Mouse (Mus musculus) stomach, embryonic 14.5 days (tissue): ENCODE measurements around the gene Nid2. TPM values are rescaled to one million over a fixed set of nuclear protein-coding genes. Genes with fewer than 3 reads are reported as not detected.

Experiments
- ATAC-seq: fragments of 200-750 bp; cut with Nextera tagmentation; 2 replicates; pipeline ENCODE4 v1.8.0; 2017; ENCODE audit warnings: low read depth, moderate TSS enrichment; ENCODE audit not compliant: insufficient number of reproducible peaks, insufficient read depth, low FRiP score
- H3K27ac ChIP-seq: fragments of 300-500 bp; sonication (generic); 2 replicates; pipeline ENCODE4 v1.5.1; 2014; ENCODE audit warnings: mild to moderate bottlenecking, low read length, moderate library complexity, mixed read lengths
- H3K27me3 ChIP-seq: fragments of 300-500 bp; sonication (generic); 2 replicates; pipeline ENCODE4 v1.6.1; 2014; ENCODE audit warnings: low read length, control low read depth, mixed read lengths; ENCODE audit not compliant: control insufficient read depth, insufficient read depth
- H3K36me3 ChIP-seq: fragments of 300-500 bp; sonication (generic); 2 replicates; pipeline ENCODE4 v1.6.1; 2014; ENCODE audit warnings: mild to moderate bottlenecking, control low read depth, low read length, moderate library complexity, mixed read lengths; ENCODE audit not compliant: control insufficient read depth, insufficient read depth
- H3K4me1 ChIP-seq: fragments of 300-500 bp; sonication (generic); 2 replicates; pipeline ENCODE4 v1.6.1; 2014; ENCODE audit warnings: low read length, control low read depth, mixed read lengths; ENCODE audit not compliant: control insufficient read depth, insufficient read depth
- H3K4me2 ChIP-seq: fragments of 300-500 bp; sonication (generic); replicated peaks from 2 replicates; pipeline ENCODE4 v1.6.1; 2014; ENCODE audit warnings: low read depth, low read length, control low read depth
- H3K4me3 ChIP-seq: fragments of 300-500 bp; sonication (generic); 2 replicates; pipeline ENCODE4 v1.5.1; 2014; ENCODE audit warnings: low read depth, low read length, control low read depth
- H3K9ac ChIP-seq: fragments of 300-500 bp; sonication (generic); replicated peaks from 2 replicates; pipeline ENCODE4 v1.6.1; 2014; ENCODE audit warnings: low read depth, mild to moderate bottlenecking, control low read depth, low read length, moderate library complexity, mixed read lengths
- H3K9me3 ChIP-seq: fragments of 300-500 bp; sonication (generic); 2 replicates; pipeline ENCODE4 v1.6.1; 2016; ENCODE audit warnings: low read depth, low read length, control low read depth; ENCODE audit not compliant: control insufficient read depth
- WGBS: fragments of 180-500 bp; shearing (Covaris S2); extraction: QIAGEN DNeasy Blood & Tissue Kit; methylation state at CpG from one replicate; pipeline ENCODE4 v1.1.7; 2014; 5-methylcytosine and 5-hydroxymethylcytosine counted together
- polyA plus RNA-seq: library from polyadenylated mRNA; unstranded; fragments of >200 nt; fragmentation: Nextera tagmentation; extraction: Ambion mirVana; gene quantifications from 2 replicates; pipeline ENCODE4 v1.2.1, GENCODE M21; 2014

Gene Nid2
- polyA plus RNA-seq, 1 experiment from 2014 or later, result 81.2 TPM

GRCm38 (mm10) chr14:19776890-19777289, 25.8 kb downstream of the Nid2 start:
- H3K9ac ChIP-seq, result no peak overlapping the region
- H3K9me3 ChIP-seq, result no peaks in the 10 kb centered on the region
- H3K4me1 ChIP-seq, result peaks cover 4% of the 10 kb centered on the region; the same call in 1 of the 2 replicates
- peaks cover 5% of the 10 kb centered on the region for H3K36me3 ChIP-seq
- H3K27me3 ChIP-seq, result no peaks in the 10 kb centered on the region
- H3K4me2 ChIP-seq, result no peak overlapping the region
- no peak overlapping the region for H3K4me3 ChIP-seq
- no peak overlapping the region for H3K27ac ChIP-seq
- WGBS, result 54% methylated on average over 6 of the region's 6 CpGs
- ATAC-seq, result no peak

- Histone ChIP-seq H3K9me3 (no peaks in the 10 kb centered on the region), H3K4me3 (no peak overlapping the region), H3K27me3 (no peaks in the 10 kb centered on the region), H3K36me3 (peaks cover 5% of the 10 kb centered on the region), H3K4me2 (no peak overlapping the region), H3K27ac (no peak overlapping the region), H3K4me1 (peaks cover 4% of the 10 kb centered on the region; the same call in 1 of the 2 replicates), H3K9ac (no peak overlapping the region)
- ATAC-seq, result no peak
- 87% methylated on average over 6 of the region's 6 CpGs for WGBS
These were observed 26.3 kb downstream of the Nid2 start for GRCm38 (mm10) chr14:19777365-19777764.

- Histone ChIP-seq H3K27ac (no peak overlapping the region), H3K9ac (no peak overlapping the region), H3K9me3 (no peaks in the 10 kb centered on the region), H3K36me3 (peaks cover 5% of the 10 kb centered on the region), H3K4me2 (no peak overlapping the region), H3K27me3 (no peaks in the 10 kb centered on the region), H3K4me3 (no peak overlapping the region), H3K4me1 (peaks cover 4% of the 10 kb centered on the region; the same call in 1 of the 2 replicates)
- 90% methylated on average over 13 of the region's 13 CpGs for WGBS
- no peak for ATAC-seq
These were observed 26.9 kb downstream of the Nid2 start for GRCm38 (mm10) chr14:19777945-19778344.

GRCm38 (mm10) chr14:19785797-19786588, 34.9 kb downstream of the Nid2 start:
- no peak overlapping the region for H3K9ac ChIP-seq
- no peak for ATAC-seq
- H3K9me3 ChIP-seq, result no peaks in the 10 kb centered on the region
- H3K27me3 ChIP-seq, result no peaks in the 10 kb centered on the region
- H3K36me3 ChIP-seq, result no peaks in the 10 kb centered on the region
- no peaks in the 10 kb centered on the region for H3K4me1 ChIP-seq
- no peak overlapping the region for H3K27ac ChIP-seq
- no peak overlapping the region for H3K4me3 ChIP-seq
- 46% methylated on average over 9 of the region's 9 CpGs for WGBS
- H3K4me2 ChIP-seq, result no peak overlapping the region

- Histone ChIP-seq H3K4me1 (no peaks in the 10 kb centered on the region), H3K27ac (no peak overlapping the region), H3K9ac (no peak overlapping the region), H3K36me3 (no peaks in the 10 kb centered on the region), H3K27me3 (no peaks in the 10 kb centered on the region), H3K4me3 (no peak overlapping the region), H3K4me2 (no peak overlapping the region), H3K9me3 (no peaks in the 10 kb centered on the region)
- ATAC-seq, result no peak
- 54% methylated on average over 1 of the region's 1 CpGs for WGBS
These were observed 37.4 kb downstream of the Nid2 start for GRCm38 (mm10) chr14:19788443-19788842.

- 65% methylated on average over 4 of the region's 4 CpGs for WGBS
- Histone ChIP-seq H3K9me3 (no peaks in the 10 kb centered on the region), H3K36me3 (no peaks in the 10 kb centered on the region; the same call in 1 of the 2 replicates), H3K4me3 (no peak overlapping the region), H3K9ac (no peak overlapping the region), H3K27ac (no peak overlapping the region), H3K4me2 (no peak overlapping the region), H3K27me3 (no peaks in the 10 kb centered on the region), H3K4me1 (no peaks in the 10 kb centered on the region)
- no peak for ATAC-seq
These were observed 43.8 kb downstream of the Nid2 start for GRCm38 (mm10) chr14:19794881-19795280.

GRCm38 (mm10) chr14:19796541-19797304, 45.7 kb downstream of the Nid2 start:
- Histone ChIP-seq H3K27me3 (no peaks in the 10 kb centered on the region), H3K9me3 (no peaks in the 10 kb centered on the region), H3K4me2 (no peak overlapping the region), H3K36me3 (peaks cover 3% of the 10 kb centered on the region; the same call in 1 of the 2 replicates), H3K9ac (no peak overlapping the region), H3K4me1 (no peaks in the 10 kb centered on the region), H3K27ac (no peak overlapping the region), H3K4me3 (no peak overlapping the region)
- ATAC-seq, result no peak
- WGBS, result 75% methylated on average over 18 of the region's 18 CpGs

- Histone ChIP-seq H3K4me1 (no peaks in the 10 kb centered on the region), H3K4me3 (no peak overlapping the region), H3K27me3 (no peaks in the 10 kb centered on the region), H3K27ac (no peak overlapping the region), H3K9me3 (no peaks in the 10 kb centered on the region), H3K9ac (no peak overlapping the region), H3K4me2 (no peak overlapping the region), H3K36me3 (peaks cover 3% of the 10 kb centered on the region; the same call in 1 of the 2 replicates)
- WGBS, result 63% methylated on average over 2 of the region's 2 CpGs
- no peak for ATAC-seq
These were observed 49.4 kb downstream of the Nid2 start for GRCm38 (mm10) chr14:19800485-19800884.
